Mouse (Mus musculus): ENCODE results near the gene Ndufv2. TPM values are rescaled to one million over a fixed set of nuclear protein-coding genes. Genes with fewer than 3 reads are reported as not detected.

Ndufv2 gene
- 414 and 418 TPM in 2 replicates for polyA plus RNA-seq (2014; fragmentation: Nextera tagmentation; extraction: Ambion mirVana)

DNA sequence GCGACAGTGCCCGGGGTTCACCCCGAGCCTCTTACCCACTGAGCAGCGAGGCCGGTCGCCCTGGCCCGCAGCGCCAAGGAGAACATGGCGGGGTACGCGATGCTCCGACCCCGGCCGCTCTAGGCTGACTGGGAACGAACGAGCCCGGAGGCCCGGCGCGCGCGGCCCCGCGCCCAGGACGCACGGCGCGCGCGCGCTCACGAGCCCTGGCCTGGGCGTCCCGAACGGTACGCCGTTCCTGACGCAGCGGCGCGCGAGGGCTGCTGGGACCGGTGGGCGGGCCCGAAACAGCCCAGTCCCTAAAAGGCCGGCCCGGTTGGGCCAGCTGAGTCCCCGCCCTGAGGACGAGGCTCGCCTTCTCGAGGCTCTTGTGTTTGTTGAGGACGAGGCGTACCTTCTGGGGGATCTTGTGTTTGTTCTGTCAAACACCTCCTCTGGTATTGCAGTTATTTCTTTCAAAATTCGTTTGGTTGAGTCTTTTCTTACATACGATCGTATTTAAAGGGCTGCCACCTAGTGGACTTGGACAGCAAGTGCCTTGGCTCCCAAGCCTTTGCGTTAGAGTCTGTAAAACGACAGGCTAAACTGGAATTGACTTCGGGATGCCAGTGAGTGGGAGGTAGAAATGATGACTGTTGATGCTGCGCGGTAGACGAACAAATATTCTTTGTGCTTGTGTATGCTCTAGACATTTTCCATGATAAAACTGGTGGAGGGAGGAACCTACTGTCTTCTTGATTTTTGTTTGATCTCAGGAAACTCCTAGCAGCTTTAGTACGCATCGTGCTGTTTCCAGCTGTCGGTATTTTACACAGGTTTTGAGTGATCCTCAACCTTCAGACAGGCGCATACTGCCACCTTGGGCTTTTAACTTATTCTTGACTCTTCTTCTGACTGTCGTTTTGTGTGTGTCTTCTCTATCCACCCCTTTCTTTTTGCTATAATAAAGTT, at the start of gene Ndufv2:
TSS of gene Ndufv2 (minus strand) at position 180 of the 951 bp plus-strand sequence.
- peaks cover 11% of the 10 kb centered on the region for H3K4me1 ChIP-seq (replicated peaks; ENCODE audit: control insufficient read depth, insufficient read depth, low read length)
- H3K4me2 ChIP-seq (replicated peaks) = peak within 1 kb of the TSS; percentile 84
- H3K4me3 ChIP-seq (replicated peaks; ENCODE audit: low read length) = peak within 1 kb of the TSS; percentile 77
- no peaks in the 10 kb centered on the region for H3K9me3 ChIP-seq (ENCODE audit: control insufficient read depth, low read length)
- H3K27me3 ChIP-seq (ENCODE audit: control insufficient read depth, insufficient read depth, low read length) = no peaks in the 10 kb centered on the region
- no peaks in the 10 kb centered on the region for H3K36me3 ChIP-seq (replicated peaks; ENCODE audit: control insufficient read depth, insufficient read depth)
- H3K27ac ChIP-seq = peak within 1 kb of the TSS; percentile 93
- peak; percentile 99 for ATAC-seq (ENCODE audit: low FRiP score)
- peak; percentile 98 for DNase-seq (ENCODE audit: low spot score)
- peak within 1 kb of the TSS; percentile 89 for H3K9ac ChIP-seq
- WGBS = under 1% methylated on average over 67 of the region's 67 CpGs

DNA sequence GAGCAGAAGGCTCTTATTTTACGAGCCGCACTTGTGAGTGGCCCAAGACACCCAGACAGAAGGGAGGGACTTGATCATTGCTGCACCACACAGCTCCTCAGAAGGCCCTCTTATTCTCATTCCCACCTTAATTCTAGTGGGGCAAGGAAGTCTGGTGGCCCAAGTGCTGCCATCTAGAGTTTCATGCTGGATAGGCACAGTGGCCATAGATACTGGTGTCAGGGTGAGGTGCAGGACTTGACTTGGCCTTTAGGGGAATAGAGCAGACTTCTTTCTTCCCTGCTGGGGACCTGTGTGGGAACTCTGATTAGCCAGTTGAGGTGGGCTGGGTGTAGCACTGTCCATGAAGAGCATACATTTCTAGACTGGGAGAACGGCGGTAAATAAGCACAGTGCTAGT, 29.9 kb upstream of the Ndufv2 start:
- Histone ChIP-seq H3K4me2 (replicated peaks) (no peak overlapping the region), H3K4me1 (replicated peaks; ENCODE audit: control insufficient read depth, insufficient read depth, low read length) (no peaks in the 10 kb centered on the region), H3K27ac (no peak overlapping the region), H3K9ac (no peak overlapping the region), H3K9me3 (ENCODE audit: control insufficient read depth, low read length) (no peaks in the 10 kb centered on the region), H3K27me3 (ENCODE audit: control insufficient read depth, insufficient read depth, low read length) (no peaks in the 10 kb centered on the region), H3K4me3 (replicated peaks; ENCODE audit: low read length) (no peak overlapping the region), H3K36me3 (replicated peaks; ENCODE audit: control insufficient read depth, insufficient read depth) (peaks cover 17% of the 10 kb centered on the region)
- WGBS = 96% methylated on average over 4 of the region's 4 CpGs
- ATAC-seq (ENCODE audit: low FRiP score) (no peak), DNase-seq (ENCODE audit: low spot score) (no peak)

DNA sequence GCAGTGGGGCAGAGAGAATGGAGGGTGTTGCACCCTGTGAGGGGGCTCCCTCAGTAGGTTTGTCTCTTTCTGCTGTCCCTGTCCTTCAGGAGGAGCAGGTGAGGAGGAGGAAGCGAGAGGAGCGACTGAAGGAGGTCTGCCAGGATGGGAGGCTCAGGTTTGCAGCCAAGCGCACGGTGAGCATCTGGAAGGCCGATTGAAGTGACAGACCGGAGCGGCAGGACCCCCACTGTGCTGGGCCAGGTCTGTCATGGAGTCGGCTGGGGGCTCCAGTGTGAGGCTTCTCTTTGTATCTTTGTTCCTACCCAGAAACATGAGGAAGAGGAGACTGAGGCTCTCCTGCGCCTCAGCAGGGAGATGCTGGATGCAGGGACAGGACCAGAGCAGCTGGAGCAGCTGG, 29.0 kb upstream of the Ndufv2 start:
- Histone ChIP-seq H3K9me3 (ENCODE audit: control insufficient read depth, low read length) (no peaks in the 10 kb centered on the region), H3K27ac (no peak overlapping the region), H3K4me3 (replicated peaks; ENCODE audit: low read length) (no peak overlapping the region), H3K36me3 (replicated peaks; ENCODE audit: control insufficient read depth, insufficient read depth) (peaks cover 17% of the 10 kb centered on the region), H3K27me3 (ENCODE audit: control insufficient read depth, insufficient read depth, low read length) (no peaks in the 10 kb centered on the region), H3K4me1 (replicated peaks; ENCODE audit: control insufficient read depth, insufficient read depth, low read length) (no peaks in the 10 kb centered on the region), H3K9ac (no peak overlapping the region), H3K4me2 (replicated peaks) (no peak overlapping the region)
- DNase-seq (ENCODE audit: low spot score) (no peak), ATAC-seq (ENCODE audit: low FRiP score) (no peak)
- WGBS = 85% methylated on average over 9 of the region's 9 CpGs

DNA sequence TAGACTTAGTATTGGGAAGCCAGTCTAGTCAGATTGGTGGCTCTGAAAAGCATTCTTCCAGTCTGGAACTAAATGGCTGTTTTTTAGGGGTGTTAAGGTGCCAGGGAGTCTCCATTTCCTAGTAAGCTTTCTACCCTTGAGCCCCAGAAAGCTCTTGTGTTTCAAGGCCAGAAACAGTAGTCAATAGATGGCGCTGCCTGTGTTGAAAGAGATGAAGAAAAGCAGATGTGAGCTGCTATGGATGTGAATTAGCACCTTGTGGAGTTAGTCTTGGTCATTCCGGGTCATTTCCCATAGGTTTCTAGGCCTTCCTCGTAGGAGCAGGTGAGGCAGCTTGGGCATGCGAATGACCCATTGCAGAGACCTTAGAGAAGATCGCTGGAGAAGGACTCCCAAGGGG, 23.9 kb upstream of the Ndufv2 start:
- Histone ChIP-seq H3K27me3 (ENCODE audit: control insufficient read depth, insufficient read depth, low read length) (no peaks in the 10 kb centered on the region), H3K4me1 (replicated peaks; ENCODE audit: control insufficient read depth, insufficient read depth, low read length) (peaks cover 5% of the 10 kb centered on the region), H3K9ac (no peak overlapping the region), H3K36me3 (replicated peaks; ENCODE audit: control insufficient read depth, insufficient read depth) (peaks cover 2% of the 10 kb centered on the region; the same call in 1 of the 2 replicates), H3K9me3 (ENCODE audit: control insufficient read depth, low read length) (no peaks in the 10 kb centered on the region), H3K4me2 (replicated peaks) (no peak overlapping the region), H3K27ac (no peak overlapping the region), H3K4me3 (replicated peaks; ENCODE audit: low read length) (no peak overlapping the region)
- 66% methylated on average over 5 of the region's 5 CpGs for WGBS
- ATAC-seq (ENCODE audit: low FRiP score) (no peak), DNase-seq (ENCODE audit: low spot score) (no peak)

DNA sequence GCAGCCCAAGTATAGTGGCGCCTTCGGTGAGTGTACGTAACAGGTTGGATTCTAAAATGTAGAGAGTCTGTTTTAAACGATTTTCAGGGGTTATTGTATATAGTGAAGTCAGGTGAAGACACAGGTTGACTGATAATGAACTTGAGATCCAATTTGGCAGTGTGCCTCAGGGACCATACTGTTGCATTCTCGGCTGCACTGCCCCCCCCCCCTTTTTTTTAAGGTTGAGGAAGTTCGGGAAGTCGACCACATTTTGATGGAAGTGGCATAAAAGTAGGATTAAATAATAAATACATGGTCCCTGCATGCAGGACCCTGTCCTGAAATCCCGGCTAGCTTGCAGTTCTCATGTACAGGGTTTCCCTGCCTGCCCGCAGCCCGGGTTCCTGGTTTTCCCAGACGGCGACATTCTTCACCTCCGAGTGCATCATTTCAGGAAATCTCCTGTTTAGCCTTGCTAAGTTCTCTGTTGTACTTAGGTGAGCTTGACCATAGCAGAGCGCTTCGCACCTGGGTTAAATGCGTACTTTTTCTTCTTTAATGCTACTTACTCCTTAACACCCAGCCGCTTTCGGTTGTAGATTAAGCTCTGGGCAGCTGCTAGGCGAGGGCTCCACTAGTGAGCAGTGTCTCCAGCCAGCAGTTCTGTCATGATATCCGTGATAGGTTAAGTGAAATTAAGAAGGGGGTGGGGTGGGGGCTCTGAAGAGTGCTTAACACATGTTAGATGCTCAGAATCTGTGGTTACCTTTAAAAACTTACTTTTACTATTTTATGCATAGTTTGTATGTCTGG, 22.7 kb upstream of the Ndufv2 start:
- peak overlapping the region; percentile 47; the same call in 1 of the 2 replicates for H3K27ac ChIP-seq

DNA sequence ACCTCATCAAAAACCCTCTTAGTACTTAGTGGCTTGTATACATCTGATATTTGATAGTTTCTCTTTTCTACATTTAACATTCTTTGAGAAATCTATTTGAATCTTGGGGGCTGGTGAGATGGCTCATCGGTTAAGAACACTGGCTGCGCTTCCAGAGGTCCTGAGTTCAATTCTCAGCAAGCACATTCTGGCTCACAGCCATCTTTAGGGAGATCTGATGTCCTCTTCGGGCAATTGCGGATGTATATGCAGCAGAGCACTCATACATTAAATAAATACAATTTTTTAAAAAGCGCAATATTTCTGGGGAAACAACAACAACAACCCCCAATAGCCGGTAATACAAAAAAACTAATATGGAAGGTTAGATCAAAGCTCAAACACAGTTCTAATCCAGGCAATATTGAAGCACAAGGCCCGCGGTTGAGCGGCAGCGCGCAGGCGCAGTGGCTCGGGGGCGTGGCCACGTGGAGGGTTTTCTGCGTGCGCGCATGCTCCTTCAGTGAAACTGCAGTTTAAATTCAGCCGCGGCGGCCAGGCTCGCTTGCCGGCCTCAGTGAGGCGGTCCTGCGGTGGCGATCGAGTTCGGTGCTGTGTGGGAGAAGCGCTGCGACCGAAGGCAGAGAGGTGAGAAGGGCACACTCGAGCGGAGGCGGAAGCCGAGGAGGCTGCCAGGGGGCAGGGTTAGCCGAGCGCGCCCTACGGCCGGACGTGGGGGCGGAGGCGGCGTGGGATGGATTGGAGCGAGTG, 21.9 kb upstream of the Ndufv2 start, which contains the start of gene Ddx11:
TSS of gene Ddx11 (plus strand) at position 455 of the 750 bp plus-strand sequence.
- 5% methylated on average over 45 of the region's 45 CpGs for WGBS
- H3K27ac ChIP-seq = peak within 1 kb of the TSS; percentile 47

More for the DNA sequence above, 22.7 kb upstream of the Ndufv2 start:
- Histone ChIP-seq H3K27me3 (ENCODE audit: control insufficient read depth, insufficient read depth, low read length) (no peaks in the 10 kb centered on the region), H3K4me1 (replicated peaks; ENCODE audit: control insufficient read depth, insufficient read depth, low read length) (peaks cover 5% of the 10 kb centered on the region), H3K4me2 (replicated peaks) (peak overlapping the region; percentile 67), H3K9ac (peak overlapping the region; percentile 65), H3K9me3 (ENCODE audit: control insufficient read depth, low read length) (no peaks in the 10 kb centered on the region), H3K36me3 (replicated peaks; ENCODE audit: control insufficient read depth, insufficient read depth) (peaks cover 10% of the 10 kb centered on the region), H3K4me3 (replicated peaks; ENCODE audit: low read length) (peak overlapping the region; percentile 78)
- 2% methylated on average over 20 of the region's 20 CpGs for WGBS
- no peak; the same call in 1 of the 2 replicates for ATAC-seq (ENCODE audit: low FRiP score)
- DNase-seq (ENCODE audit: low spot score) = no peak

DNA sequence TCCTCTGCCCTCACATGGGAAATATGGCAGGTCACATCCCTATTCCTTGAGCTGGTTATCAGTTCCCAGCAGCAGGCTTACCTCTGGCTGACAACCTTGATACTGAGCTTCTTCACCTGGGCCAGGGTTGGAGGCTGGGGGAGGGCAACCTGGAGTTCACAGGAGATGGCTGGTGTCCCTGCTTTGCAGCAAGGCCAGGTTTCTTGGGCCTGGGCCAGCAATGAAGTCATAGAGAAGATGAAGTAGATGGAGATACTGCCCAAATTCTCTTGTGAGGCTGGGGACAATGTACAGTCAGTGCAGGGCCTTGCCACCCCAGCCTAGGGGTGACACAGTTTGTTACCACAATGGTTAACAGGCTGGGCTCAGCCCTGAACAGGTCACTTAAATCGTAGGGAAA, 19.3 kb upstream of the Ndufv2 start:
- no peak for DNase-seq (ENCODE audit: low spot score)
- Histone ChIP-seq H3K4me2 (replicated peaks) (no peak overlapping the region), H3K27me3 (ENCODE audit: control insufficient read depth, insufficient read depth, low read length) (no peaks in the 10 kb centered on the region), H3K9me3 (ENCODE audit: control insufficient read depth, low read length) (no peaks in the 10 kb centered on the region), H3K4me3 (replicated peaks; ENCODE audit: low read length) (no peak overlapping the region), H3K36me3 (replicated peaks; ENCODE audit: control insufficient read depth, insufficient read depth) (peaks cover 43% of the 10 kb centered on the region), H3K4me1 (replicated peaks; ENCODE audit: control insufficient read depth, insufficient read depth, low read length) (peaks cover 5% of the 10 kb centered on the region), H3K27ac (no peak overlapping the region), H3K9ac (no peak overlapping the region)
- no peak for ATAC-seq (ENCODE audit: low FRiP score)
- 88% methylated on average over 1 of the region's 1 CpGs for WGBS

More for the DNA sequence above, 21.9 kb upstream of the Ndufv2 start, which contains the start of gene Ddx11:
- DNase-seq (ENCODE audit: low spot score) = peak; percentile 97
- Histone ChIP-seq H3K4me1 (replicated peaks; ENCODE audit: control insufficient read depth, insufficient read depth, low read length) (peaks cover 5% of the 10 kb centered on the region), H3K27me3 (ENCODE audit: control insufficient read depth, insufficient read depth, low read length) (no peaks in the 10 kb centered on the region), H3K9ac (peak within 1 kb of the TSS; percentile 65), H3K4me2 (replicated peaks) (peak within 1 kb of the TSS; percentile 67), H3K36me3 (replicated peaks; ENCODE audit: control insufficient read depth, insufficient read depth) (peaks cover 18% of the 10 kb centered on the region), H3K9me3 (ENCODE audit: control insufficient read depth, low read length) (no peaks in the 10 kb centered on the region), H3K4me3 (replicated peaks; ENCODE audit: low read length) (peak within 1 kb of the TSS; percentile 78)
- ATAC-seq (ENCODE audit: low FRiP score) = peak; percentile 75

DNA sequence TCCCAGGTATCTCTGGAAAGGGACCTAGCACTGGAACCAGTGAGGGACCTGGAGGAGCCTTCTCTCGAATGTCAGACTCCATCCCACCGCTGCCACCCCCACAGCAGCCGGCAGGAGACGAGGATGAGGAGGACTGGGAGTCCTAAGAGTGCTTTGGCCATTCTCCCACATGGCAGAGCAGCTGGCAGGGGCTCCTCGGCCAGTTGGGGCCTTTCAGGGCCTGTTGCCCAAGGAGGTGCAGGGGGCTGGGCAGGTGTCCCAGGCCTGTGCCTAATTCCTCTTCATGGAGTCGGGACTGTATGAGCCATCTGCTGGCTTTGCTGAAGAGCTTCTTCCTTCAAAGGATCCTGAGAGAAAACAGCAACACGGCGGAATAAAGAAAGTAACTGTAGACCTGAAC, 17.6 kb upstream of the Ndufv2 start:
- Histone ChIP-seq H3K9me3 (ENCODE audit: control insufficient read depth, low read length) (no peaks in the 10 kb centered on the region), H3K4me3 (replicated peaks; ENCODE audit: low read length) (no peak overlapping the region), H3K4me1 (replicated peaks; ENCODE audit: control insufficient read depth, insufficient read depth, low read length) (peaks cover 5% of the 10 kb centered on the region), H3K27me3 (ENCODE audit: control insufficient read depth, insufficient read depth, low read length) (no peaks in the 10 kb centered on the region), H3K36me3 (replicated peaks; ENCODE audit: control insufficient read depth, insufficient read depth) (peaks cover 61% of the 10 kb centered on the region), H3K4me2 (replicated peaks) (no peak overlapping the region), H3K9ac (no peak overlapping the region), H3K27ac (no peak overlapping the region)
- ATAC-seq (ENCODE audit: low FRiP score) (no peak), DNase-seq (ENCODE audit: low spot score) (no peak)
- WGBS = 90% methylated on average over 8 of the region's 8 CpGs

Measured in hindbrain, embryonic 14.5 days (tissue).